Mouse (Mus musculus) limb, embryonic 12.5 days (tissue): ENCODE measurements around the gene Selenoh. TPM values are rescaled to one million over a fixed set of nuclear protein-coding genes. Genes with fewer than 3 reads are reported as not detected.
"Not testable (repeated sequence)": the region's sequence is repeated elsewhere in the genome, so short reads cannot be mapped to it uniquely, and the experiment has no call there.

Experiments used
- ATAC-seq: fragments of 200-750 bp; cut with Nextera tagmentation; 2 replicates; pipeline ENCODE4 v1.8.0; 2017; ENCODE audit warnings: low read depth, moderate TSS enrichment; ENCODE audit not compliant: insufficient number of reproducible peaks, insufficient read depth, low FRiP score, low TSS enrichment
- H3K27ac ChIP-seq: fragments of 300-500 bp; sonication (generic); 2 replicates; pipeline ENCODE4 v1.5.1; 2016; ENCODE audit warnings: mild to moderate bottlenecking, moderate library complexity
- H3K27me3 ChIP-seq: fragments of 300-500 bp; sonication (generic); 2 replicates; pipeline ENCODE4 v1.6.1; 2016; ENCODE audit warnings: mild to moderate bottlenecking, moderate library complexity
- H3K36me3 ChIP-seq: fragments of 300-500 bp; sonication (generic); 2 replicates; pipeline ENCODE4 v1.6.1; 2016; ENCODE audit warnings: mild to moderate bottlenecking, moderate library complexity
- H3K4me1 ChIP-seq: fragments of 300-500 bp; sonication (generic); replicated peaks from 2 replicates; pipeline ENCODE4 v1.6.1; 2016
- H3K4me2 ChIP-seq: fragments of 300-500 bp; sonication (generic); 2 replicates; pipeline ENCODE4 v1.6.1; 2016; ENCODE audit warnings: mild to moderate bottlenecking, moderate library complexity
- H3K4me3 ChIP-seq: fragments of 300-500 bp; sonication (generic); replicated peaks from 2 replicates; pipeline ENCODE4 v1.5.1; 2016; ENCODE audit warnings: mild to moderate bottlenecking
- H3K9ac ChIP-seq: fragments of 300-500 bp; sonication (generic); replicated peaks from 2 replicates; pipeline ENCODE4 v1.6.1; 2016; ENCODE audit warnings: mild to moderate bottlenecking, moderate library complexity
- H3K9me3 ChIP-seq: fragments of 300-500 bp; sonication (generic); 2 replicates; pipeline ENCODE4 v1.6.1; 2016; ENCODE audit warnings: mild to moderate bottlenecking, moderate library complexity
- WGBS: fragments of 180-500 bp; shearing (Covaris S2); methylation state at CpG from one replicate; pipeline ENCODE4 v1.1.7; 2016; 5-methylcytosine and 5-hydroxymethylcytosine counted together
- polyA plus RNA-seq: library from polyadenylated mRNA; unstranded; fragments of >200 nt; fragmentation: Nextera tagmentation; extraction: Ambion mirVana; gene quantifications from 2 replicates; pipeline ENCODE4 v1.2.1, GENCODE M21; 2016

Selenoh gene
- polyA plus RNA-seq, 1 experiment from 2014 or later = 451 TPM

DNA sequence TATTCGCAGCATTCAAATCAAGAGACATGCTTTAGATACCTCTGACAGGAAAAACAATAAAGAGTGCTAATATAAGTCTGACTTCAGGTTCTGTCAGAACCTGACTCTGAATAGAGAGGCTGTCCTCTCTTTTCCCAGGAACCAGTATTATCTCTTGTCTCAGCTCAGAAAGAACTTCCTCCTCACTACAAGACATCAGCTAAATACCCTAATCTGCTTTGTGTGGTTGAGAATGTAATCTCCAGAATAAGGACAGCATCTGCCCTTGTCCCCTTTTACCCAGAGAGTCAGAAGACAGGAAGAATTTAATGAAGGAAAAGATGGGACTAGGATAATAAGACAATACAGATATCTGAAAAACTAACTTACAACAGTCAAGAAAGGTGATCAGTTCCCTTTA lies 32.9 kb upstream of the Selenoh start:
- ATAC-seq = no peak
- Histone ChIP-seq H3K4me2 (no peak overlapping the region), H3K4me1 (peaks cover 9% of the 10 kb centered on the region), H3K36me3 (peaks cover 79% of the 10 kb centered on the region), H3K9ac (no peak overlapping the region), H3K4me3 (no peak overlapping the region), H3K27me3 (no peaks in the 10 kb centered on the region), H3K9me3 (no peaks in the 10 kb centered on the region), H3K27ac (no peak overlapping the region)
- WGBS = 100% methylated on average over 1 of the region's 1 CpGs

DNA sequence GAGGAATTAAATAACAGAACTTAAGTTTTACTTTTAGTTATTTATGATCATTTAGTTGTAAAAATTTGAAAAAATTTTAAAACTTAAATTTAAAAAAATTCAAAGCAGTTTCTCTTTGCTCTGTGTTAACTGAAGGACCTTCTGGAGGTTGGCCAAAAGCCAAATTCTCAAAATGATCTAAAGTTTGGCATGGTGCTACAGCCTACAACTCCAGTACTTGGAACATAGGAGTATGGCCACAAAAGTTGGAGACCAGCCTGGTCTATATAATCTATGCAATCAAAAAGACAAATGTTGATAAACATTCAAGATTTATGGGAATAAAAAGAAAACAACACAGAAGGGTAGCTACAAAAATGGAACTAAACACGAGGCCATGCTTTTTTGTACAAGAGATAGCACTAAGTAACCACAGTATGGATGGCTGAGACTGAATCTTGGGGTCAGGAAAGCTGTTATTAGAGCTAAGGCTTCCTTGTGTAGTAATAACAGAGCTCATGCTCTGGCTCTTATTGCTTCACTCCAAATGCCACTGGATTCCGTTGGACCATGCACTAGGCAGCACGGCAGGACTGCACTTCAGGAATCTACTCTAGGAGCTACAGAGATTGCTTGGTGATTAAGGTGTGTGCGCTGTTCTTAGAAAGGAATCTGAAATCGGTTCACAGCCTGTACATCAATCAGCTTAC lies 24.6 kb upstream of the Selenoh start:
- Histone ChIP-seq H3K36me3 (peaks cover 86% of the 10 kb centered on the region), H3K27me3 (no peaks in the 10 kb centered on the region), H3K4me3 (no peak overlapping the region), H3K27ac (no peak overlapping the region), H3K4me2 (no peak overlapping the region), H3K9me3 (no peaks in the 10 kb centered on the region), H3K9ac (no peak overlapping the region), H3K4me1 (no peaks in the 10 kb centered on the region)
- WGBS = 94% methylated on average over 5 of the region's 5 CpGs
- no peak for ATAC-seq

GRCm38 (mm10) chr2:84690050-84690449 lies 19.5 kb upstream of the Selenoh start:
- Histone ChIP-seq H3K4me1 (no peaks in the 10 kb centered on the region), H3K9ac (no peak overlapping the region), H3K4me2 (no peak overlapping the region), H3K27me3 (no peaks in the 10 kb centered on the region), H3K4me3 (no peak overlapping the region), H3K9me3 (no peaks in the 10 kb centered on the region), H3K27ac (no peak overlapping the region), H3K36me3 (peaks cover 92% of the 10 kb centered on the region)
- no peak for ATAC-seq
- 89% methylated on average over 12 of the region's 12 CpGs for whole genome bisulfite sequencing

GRCm38 (mm10) chr2:84688080-84688844 lies 17.7 kb upstream of the Selenoh start:
- WGBS = 79% methylated on average over 2 of the region's 2 CpGs
- no peak overlapping the region for H3K9ac ChIP-seq
- no peaks in the 10 kb centered on the region for H3K27me3 ChIP-seq
- H3K36me3 ChIP-seq = peaks cover 89% of the 10 kb centered on the region
- no peak for ATAC-seq
- H3K9me3 ChIP-seq = 0 out of 2 replicates have a peak, but pooled peaks cover 5% of the 10 kb centered on the region
- no peak overlapping the region for H3K4me2 ChIP-seq
- no peak overlapping the region for H3K27ac ChIP-seq
- no peak overlapping the region for H3K4me3 ChIP-seq
- no peaks in the 10 kb centered on the region for H3K4me1 ChIP-seq

DNA sequence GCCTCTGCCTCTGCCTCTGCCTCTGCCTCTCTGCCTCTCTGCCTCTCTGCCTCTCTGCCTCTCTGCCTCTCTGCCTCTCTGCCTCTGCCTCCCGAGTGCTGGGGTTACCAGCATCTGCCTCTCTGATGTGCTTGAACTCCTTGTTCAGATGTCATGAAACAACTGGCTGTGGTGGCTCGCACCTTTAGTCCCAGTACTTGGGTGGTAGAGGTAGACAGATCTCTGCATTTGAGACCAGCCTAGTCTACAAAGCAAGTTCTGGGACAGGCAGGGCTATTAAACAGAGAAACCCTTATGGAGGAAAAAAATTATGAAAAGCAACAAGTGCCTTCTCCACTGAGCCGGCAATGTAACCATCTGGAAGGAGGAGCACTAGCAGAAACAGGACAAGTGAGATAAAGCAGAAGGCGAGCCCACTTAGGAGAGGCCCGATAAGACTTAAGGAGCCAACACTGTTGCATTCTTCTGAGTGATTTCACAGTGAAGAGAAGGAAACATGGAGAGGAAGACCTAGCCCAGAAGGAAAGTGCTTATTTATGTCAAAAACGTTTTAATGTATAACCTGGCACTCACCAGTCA lies 12.1 kb upstream of the Selenoh start:
- H3K4me2 ChIP-seq = no peak overlapping the region
- no peak for ATAC-seq
- H3K27ac ChIP-seq = no peak overlapping the region
- 79% methylated on average over 6 of the region's 6 CpGs for WGBS
- H3K4me3 ChIP-seq = no peak overlapping the region
- H3K36me3 ChIP-seq = peaks cover 57% of the 10 kb centered on the region
- H3K9me3 ChIP-seq = 0 out of 2 replicates have a peak, but pooled peaks cover 5% of the 10 kb centered on the region
- H3K27me3 ChIP-seq = no peaks in the 10 kb centered on the region
- peaks cover 9% of the 10 kb centered on the region for H3K4me1 ChIP-seq
- H3K9ac ChIP-seq = no peak overlapping the region

GRCm38 (mm10) chr2:84679016-84679415 lies 8.4 kb upstream of the Selenoh start, which contains the start of gene Tmx2:
Gene Tmx2 (minus strand): TSS chr2:84679140.
- Histone ChIP-seq H3K4me1 (peaks cover 14% of the 10 kb centered on the region), H3K4me3 (peak within 1 kb of the TSS; percentile 79), H3K9me3 (no peaks in the 10 kb centered on the region), H3K27ac (peak within 1 kb of the TSS; percentile 57; the same call in 1 of the 2 replicates), H3K4me2 (peak within 1 kb of the TSS; percentile 85), H3K27me3 (no peaks in the 10 kb centered on the region), H3K9ac (peak within 1 kb of the TSS; percentile 66), H3K36me3 (peaks cover 44% of the 10 kb centered on the region)
- no peak for ATAC-seq
- 17% methylated on average over 8 of the region's 8 CpGs for WGBS

GRCm38 (mm10) chr2:84677968-84678880 lies 7.7 kb upstream of the Selenoh start, which contains the start of the genes Gm28635 and Med19:
Gene Gm28635 (minus strand): TSS chr2:84678041.
Gene Med19 (plus strand): TSS chr2:84678402.
- peak; percentile 100 for ATAC-seq
- Histone ChIP-seq H3K4me2 (peak within 1 kb of the TSS; percentile 85), H3K4me3 (peak within 1 kb of the TSS; percentile 79), H3K27ac (peak within 1 kb of the TSS; percentile 57), H3K9me3 (no peaks in the 10 kb centered on the region), H3K36me3 (peaks cover 48% of the 10 kb centered on the region), H3K9ac (peak within 1 kb of the TSS; percentile 66), H3K4me1 (peaks cover 14% of the 10 kb centered on the region), H3K27me3 (no peaks in the 10 kb centered on the region)
- WGBS = under 1% methylated on average over 44 of the region's 44 CpGs

GRCm38 (mm10) chr2:84677270-84677967 lies 6.8 kb upstream of the Selenoh start:
- Histone ChIP-seq H3K9ac (peak overlapping the region; percentile 58), H3K27ac (peak overlapping the region; percentile 53; the same call in 1 of the 2 replicates), H3K9me3 (no peaks in the 10 kb centered on the region), H3K4me2 (peak overlapping the region; percentile 76), H3K4me1 (peaks cover 14% of the 10 kb centered on the region), H3K36me3 (peaks cover 51% of the 10 kb centered on the region), H3K27me3 (no peaks in the 10 kb centered on the region), H3K4me3 (peak overlapping the region; percentile 79)
- WGBS = 10% methylated on average over 22 of the region's 22 CpGs
- peak; percentile 58 for ATAC-seq

DNA sequence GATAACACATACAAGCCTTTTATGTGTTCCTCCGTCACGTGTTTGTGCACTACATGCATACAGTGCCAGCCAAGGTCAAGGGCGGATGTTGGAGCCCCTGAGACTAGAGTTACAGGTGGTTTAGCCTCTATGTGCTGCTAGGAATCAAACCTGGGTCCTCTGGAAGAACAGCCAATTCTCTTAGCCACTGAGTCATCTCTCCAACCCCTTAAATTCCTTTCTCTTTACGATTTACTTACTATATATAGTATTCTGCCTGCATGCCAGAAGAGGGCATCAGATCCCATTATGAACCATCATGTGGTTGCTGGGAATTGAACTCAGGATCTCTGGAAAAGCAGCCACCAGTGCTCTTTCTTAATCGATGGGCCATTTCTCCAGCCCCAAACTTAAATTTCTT lies 965 bp upstream of the Selenoh start:
- ATAC-seq, H3K27ac ChIP-seq, H3K9ac ChIP-seq, H3K9me3 ChIP-seq, H3K27me3 ChIP-seq, H3K4me1 ChIP-seq: not testable (repeated sequence)
- peaks cover 61% of the 10 kb centered on the region for H3K36me3 ChIP-seq
- H3K4me2 ChIP-seq = peak overlapping the region; percentile 67
- peak overlapping the region; percentile 84; the same call in 1 of the 2 replicates for H3K4me3 ChIP-seq
- 80% methylated on average over 4 of the region's 5 CpGs for WGBS
